Mouse (Mus musculus) MN1 (cell line): ENCODE results near the gene Wrap53.
A peak's percentile ranks its signal among the peaks of the same experiment; 100 is the strongest.
"Not testable (repeated sequence)": the region's sequence is repeated elsewhere in the genome, so short reads cannot be mapped to it uniquely, and the experiment has no call there.

ENCODE experiments used
- DNase-seq: peaks from one replicate; pipeline ENCODE4 v3.0.0-alpha.2; 2016; ENCODE audit warnings: low spot score

The Wrap53 gene

DNA sequence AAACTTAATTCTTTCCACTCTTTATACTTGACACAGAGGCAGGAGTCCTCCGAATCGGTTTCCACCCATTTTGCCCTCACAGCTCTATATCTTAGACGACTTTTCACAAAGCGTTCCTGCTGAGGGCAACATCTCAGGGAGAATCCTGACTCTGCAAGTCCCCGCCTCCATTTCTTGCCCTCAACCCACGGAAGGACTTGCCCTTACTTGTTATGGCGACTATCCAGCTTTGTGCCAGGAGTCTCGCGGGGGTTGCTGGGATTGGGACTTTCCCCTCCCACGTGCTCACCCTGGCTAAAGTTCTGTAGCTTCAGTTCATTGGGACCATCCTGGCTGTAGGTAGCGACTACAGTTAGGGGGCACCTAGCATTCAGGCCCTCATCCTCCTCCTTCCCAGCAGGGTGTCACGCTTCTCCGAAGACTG lies at the start of gene Wrap53, which contains the start of gene Trp53:
TSS of gene Wrap53 (minus strand) at position 165 of the 424 bp plus-strand sequence.
TSS of gene Trp53 (plus strand) at position 269 of the 424 bp plus-strand sequence.
- DNase-seq, result peak; percentile 94

DNA sequence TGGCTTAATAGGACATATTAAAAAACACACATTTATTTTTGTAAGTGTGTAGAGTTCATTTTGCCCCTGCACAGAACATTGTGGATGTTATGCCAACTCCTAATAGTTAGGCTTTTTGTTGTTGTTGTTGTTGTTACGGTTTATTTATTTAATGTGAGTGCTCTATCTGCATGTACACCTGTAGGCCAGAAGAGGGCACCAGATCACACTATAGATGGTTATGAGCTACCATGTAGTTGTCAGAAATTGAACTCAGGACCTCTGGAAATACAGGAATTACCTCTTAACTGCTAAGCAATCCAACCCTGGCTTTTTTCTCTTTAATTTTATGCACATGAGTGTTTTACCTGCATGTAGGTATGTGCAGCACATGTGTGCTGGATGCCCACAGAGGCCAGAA lies 49.7 kb upstream of the Wrap53 start:
- peak; percentile 28 for DNase-seq

DNA sequence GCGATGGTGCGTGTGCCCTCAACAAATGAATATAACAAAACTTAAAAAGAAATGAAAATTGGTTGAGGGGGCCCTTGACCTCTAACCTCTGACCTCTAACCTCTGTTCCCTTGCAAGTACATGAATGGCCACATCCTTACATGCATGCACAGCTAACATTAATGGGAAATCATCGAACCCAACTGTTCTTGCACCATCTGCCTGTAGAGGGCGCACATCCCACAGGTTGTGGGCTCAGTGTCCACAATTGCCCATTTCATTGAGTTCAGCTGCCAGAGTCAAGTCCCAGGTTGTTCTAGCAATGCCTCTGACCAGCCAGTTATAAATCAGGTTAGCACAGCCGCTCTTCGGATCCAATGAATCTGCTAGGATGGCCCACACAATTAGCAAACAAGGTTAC lies 48.2 kb upstream of the Wrap53 start:
- peak; percentile 83 for DNase-seq

DNA sequence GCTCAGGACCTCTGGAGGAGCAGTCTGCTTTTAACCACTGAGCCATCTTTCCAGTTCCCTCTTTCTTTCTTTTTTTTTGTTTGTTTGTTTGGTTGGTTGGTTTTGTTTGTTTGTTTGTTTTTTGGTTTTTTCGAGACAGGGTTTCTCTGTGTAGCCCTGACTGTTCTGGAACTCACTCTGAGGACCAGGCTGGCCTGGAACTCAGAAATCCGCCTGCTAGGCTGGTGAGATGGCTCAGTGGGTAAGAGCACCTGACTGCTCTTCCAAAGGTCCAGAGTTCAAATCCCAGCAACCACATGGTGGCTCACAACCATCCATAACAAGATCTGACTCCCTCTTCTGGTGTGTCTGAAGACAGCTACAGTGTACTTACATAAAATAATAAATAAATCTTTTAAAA lies 44.3 kb upstream of the Wrap53 start:
- DNase-seq, result not testable (repeated sequence)

DNA sequence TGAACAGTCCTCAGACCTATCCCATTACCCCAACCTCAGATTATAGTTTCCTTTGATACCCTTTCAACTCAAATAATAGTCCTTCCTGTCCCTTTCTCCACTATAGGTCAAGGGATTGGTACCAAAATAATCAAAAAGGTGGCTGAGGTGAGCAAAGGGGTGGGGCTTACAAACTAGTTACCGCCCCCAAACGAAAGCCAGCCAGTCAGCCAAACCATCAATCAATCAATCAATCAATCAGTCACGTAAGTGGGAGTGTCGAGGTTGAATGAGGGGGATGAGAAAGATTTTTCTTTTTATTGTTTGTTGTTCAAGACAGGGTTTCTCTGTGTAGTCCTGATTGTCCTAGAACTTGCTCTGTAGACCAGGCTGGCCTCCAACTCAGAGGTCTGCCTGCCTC lies 43.0 kb upstream of the Wrap53 start:
- no peak for DNase-seq

DNA sequence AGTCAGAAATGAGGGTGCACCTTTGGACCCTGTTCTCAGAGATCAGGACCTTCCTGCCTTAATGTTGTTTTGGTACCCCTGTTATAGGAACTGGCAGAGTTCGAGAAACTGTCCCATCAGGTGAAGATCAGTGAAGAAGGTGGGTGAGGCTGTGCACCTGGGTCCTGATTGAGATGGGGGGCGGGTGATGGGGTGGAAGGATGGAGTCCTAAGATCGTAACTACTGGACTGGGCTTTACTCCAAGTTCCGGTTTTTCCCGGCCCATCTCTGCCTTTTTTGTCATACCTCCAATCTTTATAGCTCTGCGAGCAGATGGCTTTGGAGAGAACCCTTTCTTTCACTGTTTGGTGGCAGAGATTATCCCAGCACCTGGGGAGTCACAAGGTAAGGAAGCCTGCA lies 42.4 kb upstream of the Wrap53 start:
- DNase-seq, result no peak

DNA sequence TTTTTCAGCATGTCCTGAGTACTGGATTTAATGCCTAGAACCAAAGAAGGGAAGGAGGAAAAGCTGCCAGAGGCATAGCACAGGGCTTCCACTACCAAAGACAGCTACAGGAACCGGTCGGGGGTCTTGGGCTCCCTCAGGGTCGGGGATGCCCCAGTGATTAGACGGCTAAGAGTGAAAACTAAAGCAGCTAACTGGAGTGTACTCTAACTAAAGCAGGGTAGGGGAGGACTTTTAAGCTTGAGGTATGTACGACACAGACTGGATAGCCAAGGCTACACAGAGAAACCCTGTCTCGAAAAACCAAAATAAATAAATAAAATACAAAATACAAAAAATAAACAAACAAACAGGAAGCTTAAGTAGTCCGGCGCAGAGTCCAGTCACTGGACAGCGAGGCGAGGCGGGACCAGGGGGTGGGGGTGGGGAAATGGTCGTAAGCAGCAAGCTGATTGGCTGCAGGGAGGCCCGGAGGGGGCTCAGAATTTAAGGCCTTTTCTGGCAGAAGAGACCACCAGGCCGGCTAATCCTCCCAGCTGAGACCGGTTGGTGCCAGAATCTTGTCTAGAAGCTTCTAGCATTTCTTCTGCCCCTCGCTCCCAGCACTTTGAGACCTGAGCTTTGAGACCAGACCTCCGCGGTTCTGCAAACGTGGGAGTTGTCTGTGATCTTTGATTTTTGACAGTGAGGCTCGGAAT lies 41.7 kb upstream of the Wrap53 start, which contains the start of gene Sat2:
TSS of gene Sat2 (plus strand) at position 454 of the 698 bp plus-strand sequence.
- peak; percentile 58 for DNase-seq

DNA sequence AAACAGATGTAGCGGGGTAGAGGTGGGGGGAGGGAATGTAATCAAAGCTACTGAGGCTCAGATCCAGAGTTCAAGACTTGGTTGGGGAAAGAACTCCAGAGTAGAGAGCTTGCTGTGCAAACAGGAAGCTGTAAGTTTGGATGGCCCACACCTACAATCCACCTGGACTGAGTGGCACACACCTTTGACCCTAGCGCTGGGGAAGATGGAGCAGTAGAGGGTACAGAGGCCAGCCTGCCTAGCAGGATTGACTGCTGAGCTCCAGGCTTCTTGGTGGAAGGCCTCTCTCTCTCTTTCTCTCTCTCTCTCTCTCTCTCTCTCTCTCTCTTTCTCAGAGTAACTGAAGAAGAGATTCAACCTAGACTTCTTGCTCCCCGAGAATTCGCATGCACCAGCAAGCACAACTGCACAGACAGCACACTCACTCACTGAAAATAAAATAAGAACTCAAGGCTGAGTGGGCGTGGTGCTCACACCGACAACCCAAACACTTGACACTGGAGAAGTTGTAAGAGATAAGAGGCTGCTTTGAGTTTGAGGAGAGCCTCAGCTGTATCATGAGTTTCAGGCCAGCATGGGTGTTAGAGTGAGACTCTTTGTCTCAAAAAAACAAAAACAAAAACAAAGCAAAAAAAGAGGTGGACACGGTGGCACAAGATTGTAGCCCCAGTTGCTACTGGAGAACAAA lies 40.5 kb upstream of the Wrap53 start:
- no peak for DNase-seq

DNA sequence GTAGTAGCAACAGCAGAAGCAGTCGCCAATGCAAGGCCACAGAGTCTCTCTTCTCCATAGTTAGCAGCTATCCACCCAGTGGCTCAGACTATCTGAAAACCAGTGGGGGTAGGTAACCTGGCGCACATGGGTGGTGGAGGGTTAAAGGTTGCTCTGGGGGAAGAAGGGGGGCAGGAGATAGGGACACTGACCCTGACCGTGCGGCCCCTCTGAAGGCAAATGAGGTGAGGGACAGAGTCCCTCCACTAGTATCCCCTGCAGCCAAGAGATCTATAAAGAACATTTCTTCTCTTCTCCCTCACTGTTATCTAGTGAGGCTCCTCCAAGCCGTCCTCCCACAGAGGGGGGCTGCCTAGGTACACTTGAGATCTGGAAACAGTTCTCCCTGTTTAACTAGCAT lies 37.8 kb upstream of the Wrap53 start, which contains the start of gene Shbg:
TSS of gene Shbg (minus strand) at position 101 of the 400 bp plus-strand sequence.
- DNase-seq, result no peak

DNA sequence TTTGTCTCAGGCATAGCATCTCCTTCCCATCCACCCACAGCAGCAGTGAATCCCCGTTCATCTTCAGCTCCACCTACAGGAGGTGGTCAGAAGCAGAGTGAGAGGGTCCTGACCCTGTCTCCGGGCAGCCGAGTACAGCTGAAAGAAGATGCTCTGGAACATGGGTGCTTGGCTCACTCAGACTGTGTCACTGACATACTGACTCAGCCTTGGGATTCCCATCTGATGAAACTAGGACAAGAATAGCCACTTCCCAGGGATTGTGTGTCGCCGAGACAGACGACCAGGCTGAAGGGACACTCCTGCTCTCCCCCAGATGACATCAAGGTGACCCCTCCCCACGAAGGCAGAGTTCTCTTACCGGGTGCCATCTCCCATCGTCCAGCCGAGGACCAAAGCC lies 36.7 kb upstream of the Wrap53 start:
- no peak for DNase-seq

DNA sequence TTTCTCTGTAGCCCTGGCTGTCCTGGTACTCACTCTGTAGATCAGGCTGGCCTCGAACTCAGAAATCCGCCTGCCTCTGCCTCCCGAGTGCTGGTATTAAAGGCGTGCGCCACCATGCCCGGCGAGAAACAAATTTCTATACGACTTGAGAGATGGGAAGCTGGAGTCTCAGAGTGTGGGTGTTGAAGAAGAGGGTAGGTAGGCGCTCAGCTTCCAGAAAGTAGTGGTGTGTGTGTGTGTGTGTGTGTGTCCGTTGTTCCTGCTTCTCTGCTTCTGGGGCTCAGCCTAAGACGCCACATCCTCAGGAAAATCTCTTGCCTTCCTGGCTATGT lies 34.2 kb upstream of the Wrap53 start:
- DNase-seq, result not testable (repeated sequence)

DNA sequence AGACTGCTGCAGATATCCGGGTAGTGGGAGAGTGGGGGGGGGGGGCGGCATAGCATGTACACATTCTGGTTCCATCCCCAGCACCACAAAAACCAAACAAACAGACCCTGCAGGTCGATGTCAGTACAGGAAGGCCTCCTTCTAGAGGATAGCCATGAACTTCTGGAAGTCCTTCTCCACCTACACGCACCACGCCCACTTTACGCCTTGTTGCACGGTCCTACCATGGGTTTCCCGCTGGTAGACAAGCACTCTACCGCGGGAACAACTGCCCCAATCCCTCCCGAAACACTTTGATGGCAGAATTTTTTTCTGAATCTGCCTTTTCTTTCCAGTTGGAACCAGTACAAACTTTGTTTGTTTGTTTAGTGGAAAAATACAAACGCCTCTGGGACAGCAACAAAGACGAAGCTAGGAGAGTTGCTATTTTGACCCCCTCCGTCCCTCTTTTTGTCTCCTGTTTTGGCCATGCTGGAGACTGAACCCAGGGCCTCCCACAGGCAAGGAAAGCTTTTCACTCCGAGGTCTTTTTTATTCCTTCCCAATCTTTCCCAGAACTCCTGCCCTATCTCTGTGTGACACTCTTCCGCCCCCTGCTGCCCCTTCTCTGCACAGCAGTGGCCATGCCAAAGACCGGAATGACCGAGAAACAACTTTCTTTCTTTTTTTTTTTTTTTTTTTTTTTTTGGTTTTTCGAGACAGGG lies 33.6 kb upstream of the Wrap53 start:
- DNase-seq, result peak; percentile 83

DNA sequence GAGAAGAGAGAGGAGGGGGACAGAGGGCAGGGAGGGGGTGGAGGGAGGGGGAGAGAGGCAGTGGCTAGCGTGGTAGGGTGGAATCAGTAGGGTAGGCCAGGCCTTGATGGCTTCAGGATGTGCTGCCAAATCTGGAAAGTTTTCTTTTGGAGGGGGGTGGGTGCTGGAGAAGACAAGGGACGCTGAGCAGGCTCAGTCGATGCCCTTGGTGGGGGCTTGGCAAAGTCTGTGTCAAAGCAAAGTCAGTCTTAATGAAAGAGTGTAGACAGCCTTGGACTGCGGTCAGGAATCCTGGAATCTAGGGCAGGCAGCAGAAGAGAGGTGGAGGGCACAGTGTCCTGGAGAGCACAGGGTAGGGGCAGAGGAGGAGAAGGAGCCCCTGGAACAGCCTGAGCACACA lies 30.8 kb upstream of the Wrap53 start:
- no peak for DNase-seq

DNA sequence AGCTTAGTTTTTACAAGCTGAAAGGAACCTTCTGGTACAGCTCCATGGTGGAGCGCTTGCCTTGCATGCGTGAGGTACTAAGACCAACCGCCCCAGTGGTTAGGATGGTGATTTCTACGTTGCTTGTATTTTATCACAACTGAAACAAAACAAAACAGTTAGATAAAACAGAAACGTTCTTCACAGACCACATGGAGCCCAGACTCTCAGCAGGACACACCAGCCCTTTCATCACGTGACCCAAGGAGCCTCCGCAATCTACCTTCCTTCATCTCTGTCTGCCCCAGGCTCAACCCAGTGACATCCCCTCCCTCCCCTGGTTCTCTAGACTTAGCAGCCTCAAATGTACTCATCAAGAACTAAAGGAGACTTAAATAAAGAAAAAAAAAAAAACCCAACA lies 29.4 kb upstream of the Wrap53 start:
- no peak for DNase-seq

DNA sequence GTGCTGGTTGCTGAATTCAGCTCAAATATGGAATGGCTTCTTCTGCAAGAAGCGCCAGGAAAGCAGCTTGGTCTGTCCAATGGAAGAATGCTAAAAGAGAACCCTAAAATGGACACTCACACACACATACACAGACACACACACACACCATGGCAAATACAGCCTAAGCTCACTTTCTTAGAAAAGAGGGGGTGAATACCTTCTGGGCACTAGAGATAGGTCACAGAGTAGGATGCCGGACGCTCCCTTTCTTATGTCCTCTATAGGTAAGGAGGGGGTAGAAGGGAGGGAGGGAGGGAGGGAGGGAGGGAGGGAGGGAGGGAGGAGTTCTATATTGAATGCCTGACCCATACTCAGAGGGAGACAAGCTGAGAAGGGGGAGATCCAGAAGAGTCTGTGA lies 28.5 kb upstream of the Wrap53 start:
- no peak for DNase-seq

DNA sequence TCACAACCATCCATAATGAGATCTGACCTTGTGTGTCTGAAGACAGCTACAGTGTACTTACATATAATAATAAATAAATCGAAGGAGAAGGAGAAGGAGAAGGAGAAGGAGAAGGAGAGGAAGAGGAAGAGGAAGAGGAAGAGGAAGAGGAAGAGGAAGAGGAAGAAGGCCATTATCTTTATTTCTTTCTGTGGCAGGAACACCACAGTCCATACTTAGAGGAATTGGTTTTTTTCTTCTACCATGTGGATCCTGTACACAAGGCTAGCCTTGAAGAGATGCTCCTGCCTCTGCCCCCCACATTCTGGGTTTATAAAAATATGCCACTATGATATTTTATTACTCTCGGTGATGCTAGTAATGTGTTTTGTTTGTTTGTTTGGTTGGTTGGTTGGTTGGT lies 26.8 kb upstream of the Wrap53 start:
- no peak for DNase-seq

DNA sequence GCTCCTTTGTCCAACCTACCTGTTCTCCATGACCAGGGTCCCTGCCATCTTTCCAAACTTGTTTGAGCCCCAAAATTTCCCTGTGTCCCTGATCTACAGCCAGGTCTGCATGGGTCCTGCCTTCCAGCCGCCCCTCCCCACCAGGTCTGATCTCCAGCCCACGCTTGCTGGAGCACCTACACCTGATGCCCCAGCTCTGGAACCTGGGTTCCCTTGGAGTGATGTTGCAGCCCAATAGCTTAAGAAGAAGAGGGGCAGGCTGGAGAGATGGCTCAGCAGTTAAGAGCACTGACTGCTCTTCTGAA lies 26.4 kb upstream of the Wrap53 start:
- no peak for DNase-seq

DNA sequence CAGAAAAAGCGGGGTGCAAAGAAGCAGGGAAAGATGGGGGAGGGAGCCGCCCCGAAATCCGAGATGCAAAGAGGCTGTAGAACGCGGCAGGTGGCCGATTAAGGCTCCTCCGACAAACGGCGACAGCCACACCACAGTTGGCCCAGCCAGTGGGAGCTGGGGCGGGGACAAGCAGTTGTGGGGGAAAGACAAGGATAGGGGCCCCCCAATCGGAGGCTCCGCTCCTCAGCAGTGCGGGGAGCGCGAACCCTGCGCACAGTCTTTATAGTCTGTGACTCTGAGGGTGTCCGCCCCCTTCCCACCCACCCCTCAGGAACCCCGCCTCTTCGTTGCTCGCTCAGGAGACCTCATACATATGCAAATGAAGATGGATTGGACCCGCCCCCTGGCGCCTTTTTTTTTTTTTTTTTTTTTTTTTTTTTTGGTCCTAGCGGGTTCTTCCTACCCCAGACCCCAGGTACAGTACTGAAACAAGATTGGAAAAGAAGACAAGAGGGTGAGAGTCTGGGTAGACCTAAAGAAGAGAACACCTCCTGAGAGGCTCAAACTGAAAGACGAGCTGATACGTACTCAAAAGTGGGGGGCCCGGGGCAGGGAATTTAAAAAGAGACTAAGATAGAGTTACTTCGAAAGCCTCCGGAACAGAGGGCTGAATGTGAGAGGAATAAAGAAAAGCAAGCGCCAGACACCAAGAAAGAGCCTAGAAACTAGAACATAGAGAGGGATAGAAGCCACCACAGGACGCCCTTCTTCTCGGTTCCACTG lies 25.9 kb upstream of the Wrap53 start, which contains the start of gene Atp1b2:
TSS of gene Atp1b2 (minus strand) at position 217 of the 765 bp plus-strand sequence.
- DNase-seq, result peak; percentile 68

DNA sequence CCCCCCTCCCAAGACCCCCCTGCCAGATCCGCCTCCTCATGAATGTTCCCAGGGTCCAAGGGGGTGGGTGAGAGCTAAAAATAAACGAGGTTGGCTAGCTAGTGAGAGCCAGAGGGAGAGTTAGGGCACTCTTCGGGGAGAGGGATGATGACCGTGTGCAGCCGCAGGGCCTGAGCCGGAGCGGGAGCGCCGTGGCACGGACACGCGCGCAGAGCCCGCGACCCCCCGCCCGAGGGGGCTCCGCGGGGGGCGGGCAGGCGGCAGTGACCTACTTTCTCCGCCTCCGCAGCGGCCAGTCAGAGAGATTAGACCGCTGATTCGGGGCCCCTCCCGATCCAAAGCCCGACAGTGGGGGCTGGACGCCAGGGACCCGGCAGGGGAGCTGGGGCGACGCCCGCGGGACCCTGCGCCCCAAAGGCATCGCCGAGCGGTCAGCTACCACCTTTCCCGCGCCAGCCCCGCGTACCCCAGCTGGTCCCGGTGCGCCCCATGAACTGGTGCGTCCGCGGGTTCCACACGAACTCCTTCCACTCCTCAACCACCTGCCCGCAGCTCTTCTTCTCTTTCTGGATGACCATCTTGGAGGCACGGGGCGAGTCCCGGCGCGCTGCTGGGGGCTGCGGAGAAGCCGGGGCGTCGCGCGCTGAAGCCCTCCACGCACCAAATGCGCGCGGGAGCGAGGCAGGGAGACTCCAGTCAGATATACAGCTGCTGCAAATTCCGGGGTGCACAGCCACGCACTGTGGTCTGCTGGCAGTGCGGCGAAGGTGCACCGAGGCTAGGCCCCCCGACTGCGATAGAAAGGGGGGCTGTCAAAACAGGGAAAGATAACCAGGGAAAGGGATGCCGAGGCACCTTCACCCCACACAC lies 25.0 kb upstream of the Wrap53 start:
- DNase-seq, result peak; percentile 19

DNA sequence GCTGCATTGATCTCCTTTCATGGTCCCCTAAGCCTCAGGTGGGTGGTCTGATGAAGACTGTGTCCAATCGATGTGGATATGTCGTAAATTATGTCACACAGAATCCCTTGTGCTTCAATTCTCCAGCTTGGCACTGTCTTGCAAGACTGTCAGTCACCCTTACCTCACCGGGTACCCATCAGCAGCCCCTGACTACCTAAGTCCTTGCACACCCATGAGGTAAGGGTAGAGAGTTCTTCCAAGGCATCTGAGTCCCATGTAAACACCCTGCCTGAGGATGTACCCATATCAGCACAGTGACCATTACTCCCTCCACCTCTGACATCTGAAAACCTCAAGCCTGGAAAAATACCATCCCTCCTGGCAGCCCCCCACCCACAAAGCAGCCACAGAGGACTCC lies 24.3 kb upstream of the Wrap53 start:
- DNase-seq, result no peak

DNA sequence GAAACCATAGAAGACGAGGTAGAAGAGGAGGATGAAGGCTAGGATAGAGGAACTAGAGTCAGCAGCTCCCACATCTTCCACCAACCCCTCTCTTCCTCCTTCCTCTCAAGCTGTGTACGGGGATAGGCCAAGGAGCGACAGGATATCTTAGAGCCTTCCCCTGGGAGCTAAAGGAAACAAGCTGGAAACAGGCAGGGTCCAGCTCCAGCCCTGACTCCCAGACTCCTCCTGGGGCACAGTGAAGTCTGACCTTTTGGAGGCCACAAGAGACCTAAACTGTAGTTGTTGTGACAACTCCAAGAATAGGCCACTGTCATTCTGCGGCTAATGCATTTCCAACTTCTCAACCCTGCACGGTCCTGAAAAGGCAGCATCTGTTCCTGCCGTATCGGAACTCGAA lies 23.5 kb upstream of the Wrap53 start:
- no peak for DNase-seq
